Mouse (Mus musculus) adrenal gland, adult 18-20 months (tissue): ENCODE results near the gene Bcor. TPM values are rescaled to one million over a fixed set of nuclear protein-coding genes. Genes with fewer than 3 reads are reported as not detected.

Source experiments
- DNase-seq, 2 experiments: peaks; one replicate each; pipeline ENCODE4 v3.0.0; 2021 to 2022; ENCODE audit warnings: low spot score in 2 of 2
- total RNA-seq, 2 experiments: library from RNA; stranded (reverse); gene quantifications; 1 replicate in 1 of 2; 2 replicates in 1 of 2; pipeline ENCODE4 v1.2.3; 2021

Bcor gene
- total RNA-seq, 2 experiments from 2014 or later = 12.7 to 16.5 TPM

DNA sequence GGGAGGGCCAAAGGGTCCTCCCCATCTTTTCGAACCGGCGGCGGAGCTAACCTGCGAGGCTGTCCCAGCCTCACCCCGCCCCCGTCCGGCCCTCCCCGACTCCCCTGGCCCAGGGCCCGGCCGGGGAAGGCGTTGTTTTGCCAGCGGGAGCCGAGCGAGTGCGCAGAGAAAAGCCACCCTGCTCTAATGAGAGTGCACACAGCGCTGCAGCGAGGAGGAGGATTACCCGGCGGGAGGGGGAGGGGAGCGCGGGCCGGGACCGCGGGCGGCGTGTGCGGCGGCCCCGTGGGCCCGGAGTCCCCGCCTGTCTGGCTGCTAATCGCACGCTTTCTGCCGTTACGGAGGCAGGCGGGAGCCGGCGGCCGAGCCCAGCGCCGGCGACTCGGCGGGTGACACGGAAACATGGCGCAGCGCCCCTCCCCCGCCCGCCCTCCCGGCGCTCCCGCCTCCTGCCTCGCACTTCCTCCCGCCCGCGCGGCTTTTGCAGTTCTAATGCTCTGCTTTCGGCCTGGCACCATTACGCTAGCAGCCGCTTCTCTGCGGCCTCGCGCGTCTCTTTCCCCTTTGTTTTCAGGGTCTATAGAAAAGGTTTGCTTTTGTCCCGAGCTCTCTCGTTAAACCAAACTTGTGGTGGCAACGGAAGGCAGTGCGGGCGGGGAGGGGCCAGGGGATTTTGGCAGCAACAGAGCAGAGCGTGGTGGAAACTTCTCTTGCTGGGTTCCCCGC is 71.7 kb downstream of the Bcor start:
- DNase-seq = peak; percentile 68 to 70

DNA sequence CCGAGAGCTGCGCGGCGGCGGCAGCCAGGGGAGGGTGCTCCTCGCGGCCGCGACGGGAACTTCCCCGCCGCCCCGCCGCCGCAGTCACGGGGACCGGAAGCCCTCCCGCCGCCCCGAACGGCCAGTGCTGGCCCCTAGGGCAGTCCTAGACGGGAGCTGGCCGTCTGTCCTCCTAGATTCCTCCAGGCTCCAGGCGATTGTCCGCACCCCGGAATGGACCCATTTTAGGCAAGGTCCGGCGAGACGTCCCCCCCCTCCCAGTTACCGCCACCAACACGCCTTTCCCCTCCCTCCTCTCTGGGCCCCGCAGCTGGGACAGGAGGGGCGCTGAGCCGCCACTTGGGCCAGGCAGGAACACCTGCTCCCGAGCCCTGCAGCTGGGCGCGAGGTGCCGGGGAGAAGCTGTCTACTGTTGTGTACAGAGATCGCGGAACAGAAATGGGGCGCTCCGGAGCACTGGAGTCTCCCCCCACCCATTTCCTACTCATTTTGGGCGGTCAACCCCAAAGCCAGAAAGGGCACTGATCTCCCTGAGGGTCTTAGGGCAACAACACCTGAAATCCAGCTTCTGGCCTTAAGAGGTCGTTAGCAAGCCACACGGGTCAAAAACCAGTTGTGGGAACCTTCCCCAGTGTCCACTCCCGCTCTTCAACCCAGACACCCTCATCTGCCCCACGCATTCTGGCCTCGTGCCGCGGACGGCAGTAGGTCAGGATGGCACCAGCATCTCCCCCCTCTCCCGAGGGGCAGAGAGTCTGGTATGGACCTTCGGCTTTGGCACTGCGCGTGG is 72.4 kb downstream of the Bcor start:
- DNase-seq = peak in 1 of 2 experiments; percentile 66

GRCm38 (mm10) chrX:12086674-12087510 is 73.3 kb downstream of the Bcor start:
- DNase-seq = peak; percentile 47 to 59

GRCm38 (mm10) chrX:12085949-12086348 is 74.2 kb downstream of the Bcor start:
- no peak for DNase-seq

DNA sequence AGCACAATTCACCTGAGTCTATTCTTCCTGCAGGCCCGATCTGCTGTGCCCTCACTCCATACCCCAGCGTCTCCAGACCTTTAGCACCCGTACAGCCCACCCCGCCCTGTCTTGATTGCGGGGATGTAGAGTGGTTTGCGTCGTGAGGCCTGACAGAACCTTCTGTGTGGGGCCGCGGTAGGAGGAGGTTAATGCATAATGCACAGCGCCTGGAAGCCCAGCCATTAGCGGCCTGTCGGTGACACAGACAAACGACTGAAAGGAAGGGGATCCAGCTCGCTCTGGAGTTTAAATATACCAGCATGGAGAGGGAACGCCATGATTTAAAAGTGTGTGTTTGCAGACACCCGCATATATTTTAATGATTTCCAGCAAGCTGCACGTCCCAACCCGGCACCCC is 74.9 kb downstream of the Bcor start:
- no peak for DNase-seq

DNA sequence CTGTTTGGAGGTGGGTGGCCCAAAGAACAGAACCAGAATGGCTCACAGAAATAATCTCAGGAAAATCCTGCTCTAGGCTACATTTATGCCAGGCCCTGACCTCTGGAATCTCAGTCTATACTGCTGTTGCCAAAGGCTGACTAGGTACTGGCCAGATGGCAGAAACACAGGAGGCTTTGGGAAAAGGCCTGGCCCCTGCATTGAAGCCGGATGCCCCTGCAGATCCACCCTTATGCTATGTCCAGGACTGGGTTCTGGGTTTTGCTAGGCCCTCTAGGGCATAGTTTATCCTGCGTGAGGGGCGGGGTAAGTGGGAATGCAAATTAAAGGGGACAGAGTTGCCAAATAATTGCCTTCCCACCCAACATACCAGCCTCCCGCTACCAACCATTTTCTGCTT is 75.5 kb downstream of the Bcor start:
- no peak for DNase-seq

DNA sequence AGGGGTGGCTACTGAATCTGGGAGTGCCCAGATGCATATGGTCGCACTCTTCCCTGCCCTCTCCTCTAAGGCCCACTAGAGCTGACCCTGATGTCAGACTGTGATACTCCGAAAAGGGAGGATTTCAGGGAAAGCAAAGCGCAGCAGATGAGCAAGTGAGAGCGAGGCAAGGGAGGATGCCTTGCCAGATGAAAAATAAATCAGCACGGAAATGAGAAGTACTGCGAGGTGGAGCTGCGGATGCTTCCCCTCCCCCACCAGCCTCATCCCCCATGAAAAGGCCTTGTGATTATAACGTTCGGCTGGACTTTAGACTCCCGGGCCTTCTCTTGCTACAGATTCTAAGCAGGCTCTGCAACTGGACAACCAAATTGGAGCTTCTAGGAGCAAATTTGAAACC is 76.5 kb downstream of the Bcor start:
- DNase-seq = no peak

DNA sequence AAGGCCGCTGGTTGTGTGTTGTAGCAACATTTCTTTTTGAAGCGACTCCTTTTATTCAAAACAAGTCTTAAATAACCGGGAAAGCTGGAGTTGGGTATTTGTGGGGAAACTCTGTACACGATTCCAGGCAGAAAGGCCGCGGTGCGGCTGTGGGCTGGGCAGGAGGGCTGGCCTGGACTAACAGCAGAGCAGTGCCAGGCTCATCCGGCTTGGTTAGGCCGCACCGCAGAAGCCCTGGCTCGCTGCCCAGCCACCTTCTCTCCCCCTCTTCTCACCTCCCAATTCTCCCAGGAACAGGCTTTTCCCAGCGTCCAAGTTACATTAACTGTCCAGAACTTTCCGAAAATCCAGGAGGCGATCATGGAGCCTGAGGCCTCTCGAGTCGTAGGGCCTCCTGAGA is 77.4 kb downstream of the Bcor start:
- DNase-seq = no peak

GRCm38 (mm10) chrX:12082184-12082583 is 78.0 kb downstream of the Bcor start:
- DNase-seq = no peak

DNA sequence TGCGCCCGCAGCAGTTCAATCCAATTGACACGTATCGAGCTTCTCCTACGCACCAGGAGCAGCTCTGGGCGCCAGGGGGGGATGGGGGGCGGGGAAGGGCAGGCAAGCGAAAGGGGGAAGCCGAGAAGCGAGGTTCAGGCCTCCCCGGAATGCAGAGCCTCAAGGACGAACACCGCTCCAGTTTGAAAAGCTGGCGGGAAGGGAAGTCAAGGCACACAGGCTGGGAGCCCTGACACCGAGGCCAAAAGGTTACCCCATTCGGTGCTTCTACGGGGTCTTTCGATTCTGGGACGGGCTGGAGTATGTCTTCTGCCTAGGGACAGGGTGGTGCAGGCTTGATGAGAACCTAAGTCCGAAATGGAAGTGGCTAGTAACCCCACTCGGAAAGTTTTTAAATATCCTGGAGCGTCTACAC is 78.4 kb downstream of the Bcor start:
- no peak for DNase-seq

DNA sequence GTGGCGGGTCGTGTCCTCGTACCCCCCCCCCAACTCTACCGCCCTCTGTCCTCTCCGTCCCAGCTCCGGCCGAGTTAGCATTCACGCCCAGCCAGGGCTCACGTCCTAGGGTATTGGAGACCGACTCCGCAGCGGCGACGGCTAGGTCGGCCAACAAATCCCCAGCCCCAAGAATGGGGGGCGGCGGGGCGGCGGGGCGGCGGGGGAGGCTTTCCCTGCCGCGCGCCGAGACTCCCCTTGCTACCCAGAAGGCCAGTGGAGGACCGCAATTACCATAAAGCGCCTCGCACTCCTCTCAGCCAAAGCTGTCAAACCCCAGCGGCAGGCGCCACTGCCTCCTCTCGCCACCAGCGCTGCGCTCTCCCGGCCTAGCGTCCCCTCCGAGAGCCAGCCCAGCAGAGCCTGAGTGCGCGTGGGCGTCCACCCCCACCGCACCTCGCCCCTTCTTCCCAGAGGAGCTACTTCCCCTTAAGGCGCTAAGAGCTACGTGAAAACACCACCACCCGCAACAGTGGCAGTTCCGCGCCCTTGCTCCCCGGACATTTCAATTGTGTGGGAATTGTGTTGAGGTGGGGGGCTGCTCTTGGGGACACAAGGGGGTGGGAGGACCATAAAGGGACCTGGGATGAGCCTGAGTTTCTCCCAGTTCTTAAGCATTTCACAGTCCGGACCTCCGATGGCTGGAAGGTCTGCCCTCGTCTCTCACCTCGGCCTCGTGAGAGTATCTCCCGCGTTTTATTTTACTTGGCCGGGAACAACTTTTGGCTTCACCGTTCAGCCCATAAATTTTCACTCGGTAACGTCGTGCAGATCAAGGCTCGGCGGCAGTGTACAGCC is 79.0 kb downstream of the Bcor start:
- DNase-seq = peak; percentile 26 to 34

DNA sequence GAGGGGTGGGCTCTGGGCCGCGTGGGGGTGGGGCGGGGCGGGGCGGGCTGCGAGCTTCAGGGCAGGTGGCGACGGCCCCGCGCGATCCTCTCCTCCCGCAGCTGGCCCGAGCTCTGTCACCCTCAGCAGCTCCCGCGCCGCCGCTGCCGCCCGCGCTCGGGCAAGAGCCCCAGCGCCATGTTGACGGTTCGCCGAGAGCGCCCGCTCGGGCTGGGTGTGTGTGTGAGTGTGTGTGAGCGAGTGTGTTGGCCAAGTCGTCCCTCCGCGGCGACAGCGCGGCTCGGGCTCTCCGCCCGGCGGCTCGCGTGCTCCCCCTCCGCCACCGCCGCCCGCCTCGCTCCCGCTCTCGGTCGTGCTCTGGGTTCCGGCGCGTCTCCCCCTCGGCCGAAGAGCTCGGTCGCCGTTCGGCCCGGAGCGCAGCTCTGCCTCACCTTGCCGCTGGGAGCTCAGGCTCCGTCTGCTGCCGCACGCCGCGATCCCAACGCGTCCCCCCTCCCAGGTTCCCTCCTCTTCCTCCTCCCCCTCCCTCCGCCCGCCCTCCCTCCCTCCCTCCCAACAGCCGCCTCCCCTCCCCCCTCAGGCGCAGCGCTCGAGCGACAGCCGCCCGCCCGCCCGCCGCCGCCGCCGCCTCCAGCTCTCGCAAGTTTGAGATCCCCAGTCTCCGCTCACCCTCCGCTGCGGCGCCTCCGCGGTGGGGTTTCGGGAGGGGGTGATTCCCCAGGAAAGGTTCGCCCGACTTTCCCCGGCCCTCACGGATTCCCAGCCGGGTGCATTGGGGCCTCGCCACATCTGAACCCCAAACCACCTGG is 79.9 kb downstream of the Bcor start:
- peak; percentile 69 for DNase-seq

GRCm38 (mm10) chrX:12079309-12080094 is 80.7 kb downstream of the Bcor start:
- peak; percentile 38 to 46 for DNase-seq

DNA sequence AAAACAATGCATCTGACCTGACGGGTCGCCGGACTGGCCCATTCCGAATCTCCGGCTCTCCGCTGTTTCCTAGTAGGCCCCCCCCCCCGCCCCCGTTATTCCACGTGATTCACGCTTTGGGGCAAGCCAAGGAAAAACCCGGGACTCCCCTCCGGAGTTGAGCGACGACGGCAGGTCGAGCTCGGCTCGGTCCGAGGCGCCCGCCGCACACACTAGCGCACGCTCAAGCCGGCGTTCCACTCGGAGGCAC is 81.2 kb downstream of the Bcor start:
- no peak for DNase-seq

DNA sequence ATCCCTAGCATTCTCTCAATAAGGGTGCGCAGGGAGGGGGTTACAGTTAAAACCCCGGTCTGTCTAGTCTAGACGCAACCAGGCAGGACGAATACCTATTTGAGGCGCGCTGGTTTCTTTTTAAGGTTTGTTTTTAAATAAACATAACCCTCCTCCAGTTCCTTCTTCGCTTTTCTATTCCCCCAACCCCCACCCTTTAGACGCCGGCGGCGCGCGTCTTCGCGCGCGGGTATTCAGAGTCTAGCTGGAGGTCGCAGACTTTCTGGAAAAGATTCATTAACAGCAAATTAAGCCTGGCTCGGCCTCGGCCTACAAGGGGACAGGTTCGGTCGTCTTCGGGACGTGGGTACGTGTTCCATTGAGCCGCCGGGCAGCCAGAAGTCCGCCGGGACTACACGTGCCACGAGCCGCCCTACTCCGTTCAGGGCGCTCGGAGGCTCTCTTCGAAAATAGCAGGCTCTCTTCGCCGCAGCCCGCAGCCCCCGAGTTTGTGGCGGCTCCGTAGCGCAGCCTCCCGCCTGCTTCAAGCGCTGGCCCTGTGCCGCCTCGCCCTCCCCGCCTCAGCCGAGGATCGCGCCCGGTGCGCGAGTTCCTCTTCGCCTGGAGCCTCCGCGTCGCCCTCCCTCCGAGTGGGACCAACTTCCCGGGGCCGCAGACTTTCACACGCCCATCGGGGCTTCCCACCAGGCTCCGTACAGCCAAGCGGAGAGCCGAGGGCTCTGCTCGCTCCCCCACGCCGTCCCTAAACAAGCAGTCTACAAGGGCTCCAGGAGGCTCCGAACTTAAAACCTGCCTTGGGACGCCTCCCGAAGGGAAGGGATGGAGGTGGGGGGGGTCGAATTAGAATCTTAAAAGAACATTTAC is 81.7 kb downstream of the Bcor start:
- DNase-seq = peak; percentile 40 to 44

DNA sequence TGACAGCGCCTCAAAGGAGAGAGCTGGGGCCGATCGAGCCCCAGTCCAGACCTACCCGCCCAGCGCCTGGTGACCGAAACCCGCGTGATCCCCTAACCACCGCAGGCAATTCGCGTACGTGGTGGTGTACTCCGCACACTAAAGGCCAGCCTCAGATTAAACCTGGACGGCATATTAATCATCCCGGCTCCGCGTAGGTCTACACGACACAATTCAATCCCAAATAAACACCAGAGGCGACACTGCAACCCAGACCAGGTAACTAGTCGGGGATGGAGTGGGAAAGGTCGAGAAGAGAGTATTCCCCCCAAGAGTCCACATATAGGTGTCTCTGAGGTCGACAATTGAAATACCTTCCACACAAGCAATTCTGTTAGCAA is 82.6 kb downstream of the Bcor start:
- DNase-seq = no peak

- peak; percentile 44 to 46 for DNase-seq
These were observed 83.2 kb downstream of the Bcor start for GRCm38 (mm10) chrX:12076763-12077600.

GRCm38 (mm10) chrX:12072721-12073120 is 87.4 kb downstream of the Bcor start:
- no peak for DNase-seq
